Mouse (Mus musculus) brain, embryonic 14.5 days (tissue): ENCODE results near the gene Utp4. TPM values are rescaled to one million over a fixed set of nuclear protein-coding genes. Genes with fewer than 3 reads are reported as not detected.
"Not testable (repeated sequence)": the region's sequence is repeated elsewhere in the genome, so short reads cannot be mapped to it uniquely, and the experiment has no call there.

Source experiments
- DNase-seq: peaks from one replicate; pipeline ENCODE4 v3.0.0-alpha.2; 2011; ENCODE audit warnings: low read depth
- CTCF ChIP-seq: fragments of 200-500 bp; IDR thresholded peaks from 2 replicates; pipeline ENCODE4 v1.5.1; 2012; ENCODE audit warnings: inconsistent platforms, mild to moderate bottlenecking, moderate library complexity, borderline replicate concordance; ENCODE audit not compliant: insufficient read depth, insufficient read length; ENCODE audit errors: extremely low read depth
- POLR2A ChIP-seq: fragments of 200-500 bp; IDR thresholded peaks from 2 replicates; pipeline ENCODE4 v1.6.1; 2012; ENCODE audit warnings: mild to moderate bottlenecking, inconsistent platforms, borderline replicate concordance; ENCODE audit not compliant: poor library complexity, insufficient read depth, insufficient read length, severe bottlenecking; ENCODE audit errors: extremely low read depth
- polyA plus RNA-seq: library from polyadenylated mRNA; depleted of rRNA; stranded (reverse); fragments of >200 nt; gene quantifications from 2 replicates; pipeline ENCODE4 v1.2.3, GENCODE M21; 2012

The Utp4 gene
- polyA plus RNA-seq, 1 experiment: 32.4 TPM

GRCm38 (mm10) chr8:106913631-106914030 is 20.2 kb downstream of the Utp4 start:
- DNase-seq: no peak
- TF ChIP-seq CTCF: no peak
- TF ChIP-seq POLR2A: no peak

- TF ChIP-seq POLR2A: no peak
- TF ChIP-seq CTCF: no peak
- DNase-seq: peak; percentile 26
Observed at GRCm38 (mm10) chr8:106919721-106920394, 26.4 kb downstream of the Utp4 start.

GRCm38 (mm10) chr8:106920395-106920741 is 26.9 kb downstream of the Utp4 start:
- peak; percentile 0; the same call in 1 of the 2 replicates for TF ChIP-seq CTCF
- TF ChIP-seq POLR2A: no peak
- DNase-seq: no peak

- no peak for DNase-seq
- TF ChIP-seq POLR2A (no peak), CTCF (no peak)
Observed at GRCm38 (mm10) chr8:106924057-106924456, 30.6 kb downstream of the Utp4 start.

- DNase-seq: no peak
- TF ChIP-seq CTCF (no peak), POLR2A (no peak)
Observed at GRCm38 (mm10) chr8:106924904-106925349, 31.5 kb downstream of the Utp4 start.

- TF ChIP-seq CTCF: no peak
- no peak for TF ChIP-seq POLR2A
- no peak for DNase-seq
Observed at GRCm38 (mm10) chr8:106925446-106925845, 32.0 kb downstream of the Utp4 start.

- TF ChIP-seq CTCF: peak; percentile 44; the same call in 1 of the 2 replicates
- no peak for TF ChIP-seq POLR2A
Observed at GRCm38 (mm10) chr8:106927247-106927646, 33.8 kb downstream of the Utp4 start.

GRCm38 (mm10) chr8:106928182-106928581 is 34.7 kb downstream of the Utp4 start:
- not testable (repeated sequence) for DNase-seq

More at GRCm38 (mm10) chr8:106927247-106927646, 33.8 kb downstream of the Utp4 start:
- DNase-seq: peak; percentile 11

GRCm38 (mm10) chr8:106929155-106929913 is 35.9 kb downstream of the Utp4 start:
- peak; percentile 52 for DNase-seq
- TF ChIP-seq CTCF (no peak), POLR2A (no peak)

GRCm38 (mm10) chr8:106929921-106930320 is 36.5 kb downstream of the Utp4 start:
- DNase-seq: no peak
- TF ChIP-seq POLR2A (no peak), CTCF (no peak)

GRCm38 (mm10) chr8:106932376-106933065 is 39.1 kb downstream of the Utp4 start:
- DNase-seq: peak; percentile 76
- TF ChIP-seq POLR2A (no peak), CTCF (no peak)
